Mouse (Mus musculus): Measurements from ENCODE around the gene Nptx1. TPM values are rescaled to one million over a fixed set of nuclear protein-coding genes. Genes with fewer than 3 reads are reported as not detected.

Gene Nptx1
- polyA plus RNA-seq, 1 experiment from 2014 or later: not detected

- no peak for ATAC-seq
- no peak overlapping the region for H3K9ac ChIP-seq (replicated peaks)
- no peak overlapping the region for H3K27ac ChIP-seq (ENCODE audit: low read depth)
- no peaks in the 10 kb centered on the region for H3K36me3 ChIP-seq (replicated peaks; ENCODE audit: insufficient read depth, low read length)
- H3K4me2 ChIP-seq (ENCODE audit: low read depth, low read length): no peak overlapping the region
- DNase-seq: no peak
- TF ChIP-seq CTCF (IDR thresholded peaks at IDR 0.05; ENCODE audit: low read depth) (no peak), EP300 (IDR thresholded peaks at IDR 0.05; ENCODE audit: low read depth) (no peak)
- no peak overlapping the region for H3K4me3 ChIP-seq (ENCODE audit: low read depth, low read length)
- peaks cover 2% of the 10 kb centered on the region; the same call in 1 of the 2 replicates for H3K4me1 ChIP-seq (ENCODE audit: insufficient read depth)
- WGBS (ENCODE audit: insufficient replicate concordance): 60% methylated on average over 12 of the region's 12 CpGs
- peaks cover 21% of the 10 kb centered on the region for H3K27me3 ChIP-seq (ENCODE audit: insufficient read depth, low read length)
- H3K9me3 ChIP-seq (ENCODE audit: low read length): no peaks in the 10 kb centered on the region
These were observed 30.7 kb downstream of the Nptx1 start for GRCm38 (mm10) chr11:119516677-119517361.

- Histone ChIP-seq H3K9ac (replicated peaks) (no peak overlapping the region), H3K4me2 (ENCODE audit: low read depth, low read length) (no peak overlapping the region), H3K4me1 (ENCODE audit: insufficient read depth) (peaks cover 2% of the 10 kb centered on the region; the same call in 1 of the 2 replicates), H3K27me3 (ENCODE audit: insufficient read depth, low read length) (peaks cover 21% of the 10 kb centered on the region), H3K9me3 (ENCODE audit: low read length) (no peaks in the 10 kb centered on the region), H3K36me3 (replicated peaks; ENCODE audit: insufficient read depth, low read length) (no peaks in the 10 kb centered on the region), H3K4me3 (ENCODE audit: low read depth, low read length) (no peak overlapping the region), H3K27ac (ENCODE audit: low read depth) (no peak overlapping the region)
- ATAC-seq (no peak), DNase-seq (no peak)
- TF ChIP-seq CTCF (IDR thresholded peaks at IDR 0.05; ENCODE audit: low read depth) (no peak), EP300 (IDR thresholded peaks at IDR 0.05; ENCODE audit: low read depth) (no peak)
- WGBS (ENCODE audit: insufficient replicate concordance): 71% methylated on average over 16 of the region's 16 CpGs
These were observed 31.5 kb downstream of the Nptx1 start for GRCm38 (mm10) chr11:119515823-119516676.

- Histone ChIP-seq H3K27me3 (ENCODE audit: insufficient read depth, low read length) (peaks cover 21% of the 10 kb centered on the region), H3K9ac (replicated peaks) (no peak overlapping the region), H3K27ac (ENCODE audit: low read depth) (no peak overlapping the region), H3K4me2 (ENCODE audit: low read depth, low read length) (peak overlapping the region; percentile 7; the same call in 1 of the 2 replicates), H3K4me3 (ENCODE audit: low read depth, low read length) (no peak overlapping the region), H3K4me1 (ENCODE audit: insufficient read depth) (no peaks in the 10 kb centered on the region), H3K36me3 (replicated peaks; ENCODE audit: insufficient read depth, low read length) (no peaks in the 10 kb centered on the region), H3K9me3 (ENCODE audit: low read length) (no peaks in the 10 kb centered on the region)
- no peak for TF ChIP-seq EP300 (IDR thresholded peaks at IDR 0.05; ENCODE audit: low read depth)
- TF ChIP-seq CTCF (IDR thresholded peaks at IDR 0.05; ENCODE audit: low read depth): no peak
- no peak for ATAC-seq
- WGBS (ENCODE audit: insufficient replicate concordance): 9% methylated on average over 21 of the region's 21 CpGs
- DNase-seq: no peak
These were observed 32.5 kb downstream of the Nptx1 start for GRCm38 (mm10) chr11:119514967-119515636.

- TF ChIP-seq CTCF (IDR thresholded peaks at IDR 0.05; ENCODE audit: low read depth) (no peak), EP300 (IDR thresholded peaks at IDR 0.05; ENCODE audit: low read depth) (no peak)
- Histone ChIP-seq H3K9me3 (ENCODE audit: low read length) (no peaks in the 10 kb centered on the region), H3K27ac (ENCODE audit: low read depth) (no peak overlapping the region), H3K36me3 (replicated peaks; ENCODE audit: insufficient read depth, low read length) (no peaks in the 10 kb centered on the region), H3K9ac (replicated peaks) (no peak overlapping the region), H3K4me1 (ENCODE audit: insufficient read depth) (no peaks in the 10 kb centered on the region), H3K4me3 (ENCODE audit: low read depth, low read length) (no peak overlapping the region), H3K27me3 (ENCODE audit: insufficient read depth, low read length) (peaks cover 21% of the 10 kb centered on the region), H3K4me2 (ENCODE audit: low read depth, low read length) (no peak overlapping the region)
- WGBS (ENCODE audit: insufficient replicate concordance): 54% methylated on average over 16 of the region's 16 CpGs
- no peak for ATAC-seq
- DNase-seq: no peak
These were observed 33.3 kb downstream of the Nptx1 start for GRCm38 (mm10) chr11:119514108-119514860.

- H3K27ac ChIP-seq (ENCODE audit: low read depth): no peak overlapping the region
- ATAC-seq: no peak
- H3K27me3 ChIP-seq (ENCODE audit: insufficient read depth, low read length): peaks cover 21% of the 10 kb centered on the region
- DNase-seq: no peak
- H3K36me3 ChIP-seq (replicated peaks; ENCODE audit: insufficient read depth, low read length): no peaks in the 10 kb centered on the region
- H3K4me2 ChIP-seq (ENCODE audit: low read depth, low read length): no peak overlapping the region
- WGBS (ENCODE audit: insufficient replicate concordance): 30% methylated on average over 9 of the region's 9 CpGs
- no peak overlapping the region for H3K4me3 ChIP-seq (ENCODE audit: low read depth, low read length)
- no peaks in the 10 kb centered on the region for H3K9me3 ChIP-seq (ENCODE audit: low read length)
- TF ChIP-seq EP300 (IDR thresholded peaks at IDR 0.05; ENCODE audit: low read depth) (no peak), CTCF (IDR thresholded peaks at IDR 0.05; ENCODE audit: low read depth) (no peak)
- H3K9ac ChIP-seq (replicated peaks): no peak overlapping the region
- H3K4me1 ChIP-seq (ENCODE audit: insufficient read depth): no peaks in the 10 kb centered on the region
These were observed 34.4 kb downstream of the Nptx1 start for GRCm38 (mm10) chr11:119513038-119513659.

All from liver, postnatal 0 days (tissue).